Mouse (Mus musculus): Measurements from ENCODE around the gene Irf2bp2. TPM values are rescaled to one million over a fixed set of nuclear protein-coding genes. Genes with fewer than 3 reads are reported as not detected.
"Not testable (repeated sequence)": the region's sequence is repeated elsewhere in the genome, so short reads cannot be mapped to it uniquely, and the experiment has no call there.

Irf2bp2 gene
- total RNA-seq, 2 experiments from 2014 or later: 62.6 to 73.0 TPM

DNA sequence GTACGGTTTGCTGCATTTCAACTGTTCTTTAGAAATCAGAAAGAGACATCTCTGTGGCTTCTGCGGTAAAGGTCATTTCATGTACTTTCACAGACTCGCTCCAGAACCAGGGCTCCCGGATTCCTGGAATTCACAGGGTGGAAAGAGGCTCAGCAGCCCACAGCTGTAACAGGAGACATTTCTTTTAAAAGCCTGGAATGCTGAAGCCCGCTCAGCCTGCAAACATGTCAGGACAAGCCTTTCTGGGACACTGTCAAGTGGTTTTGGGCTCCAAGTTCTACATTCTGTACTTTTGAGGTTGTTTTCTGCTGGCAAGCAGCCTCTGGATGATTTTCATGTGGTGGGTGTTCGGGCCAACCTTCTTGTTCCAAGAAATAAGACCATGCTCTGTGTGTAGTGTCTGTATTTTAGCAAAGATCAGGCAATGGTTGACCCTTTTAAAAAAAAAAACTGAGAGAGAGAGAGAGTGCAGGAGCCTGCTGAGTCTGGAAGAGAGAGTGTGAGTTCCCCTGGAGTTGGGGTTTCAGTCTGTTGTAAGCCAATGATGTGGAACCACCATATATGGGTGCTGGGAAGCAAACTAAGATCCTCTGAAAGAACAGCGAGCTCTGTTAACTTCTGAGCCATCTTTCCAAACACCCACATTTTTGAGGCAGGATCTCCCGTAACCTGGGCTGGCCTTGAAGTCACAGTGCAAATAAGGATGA is 9.6 kb upstream of the Irf2bp2 start:
- no peak for DNase-seq (ENCODE audit: low spot score in 2 of 2)

DNA sequence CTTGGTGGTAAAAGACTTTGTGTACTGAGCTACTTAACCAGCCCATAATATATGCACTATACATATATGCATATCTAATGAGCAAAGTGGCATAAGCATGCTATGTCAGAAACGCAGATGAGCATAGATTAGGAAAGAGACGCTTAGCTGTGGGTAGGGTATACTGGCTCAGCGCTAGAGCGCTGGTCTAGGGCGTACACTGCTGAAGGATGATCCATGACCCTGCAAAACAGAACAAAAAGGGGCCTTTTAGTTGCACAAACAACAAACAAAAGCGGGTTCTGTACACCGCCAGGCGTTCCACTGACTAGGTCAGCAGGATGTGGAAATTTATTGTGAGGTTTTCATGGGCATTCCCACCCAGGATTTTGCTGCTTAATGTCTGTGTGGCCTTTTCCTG is 8.9 kb upstream of the Irf2bp2 start:
- DNase-seq (ENCODE audit: low spot score in 2 of 2): peak in 1 of 2 experiments; percentile 34

DNA sequence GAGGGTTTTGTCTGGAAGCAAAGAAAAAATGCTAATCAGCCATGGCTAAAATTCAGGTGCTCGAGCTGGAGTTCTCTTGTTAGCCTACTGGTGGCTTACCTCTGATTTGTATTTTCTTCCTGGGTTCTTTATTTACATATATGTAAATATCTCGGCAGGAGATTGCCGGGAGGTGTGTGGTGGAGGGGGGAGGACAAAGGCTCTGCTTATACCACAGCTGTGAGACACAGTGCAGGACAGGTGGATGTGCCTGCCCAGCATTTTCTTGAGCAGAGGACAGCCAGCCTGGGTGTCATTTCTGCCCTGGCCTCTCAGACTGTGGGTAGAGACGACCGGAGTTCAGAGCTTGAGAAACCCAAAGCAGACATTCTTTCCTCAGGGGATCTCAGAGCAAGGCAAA is 7.5 kb upstream of the Irf2bp2 start:
- no peak for DNase-seq (ENCODE audit: low spot score in 2 of 2)

DNA sequence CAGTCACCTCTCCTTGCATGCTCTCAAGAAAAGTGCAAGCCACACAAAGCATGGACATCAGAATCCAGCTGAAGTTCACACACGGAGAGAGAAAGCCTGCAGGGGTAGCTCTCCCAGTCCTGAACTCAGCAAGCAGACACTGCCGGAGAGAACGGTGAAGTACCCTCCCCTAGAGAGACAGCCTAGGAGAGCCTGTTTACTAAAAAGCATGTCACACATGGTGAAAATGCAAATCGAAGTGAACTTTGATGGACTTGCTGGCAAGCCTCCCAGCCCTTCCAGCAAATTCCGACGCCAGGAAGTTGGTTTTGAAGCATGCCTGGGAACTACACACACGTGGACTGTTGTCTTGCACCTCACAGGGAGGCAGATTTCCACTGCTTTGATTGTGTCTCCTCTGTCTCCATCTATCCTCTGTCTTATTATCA is 7.0 kb upstream of the Irf2bp2 start:
- DNase-seq (ENCODE audit: low spot score in 2 of 2): no peak

DNA sequence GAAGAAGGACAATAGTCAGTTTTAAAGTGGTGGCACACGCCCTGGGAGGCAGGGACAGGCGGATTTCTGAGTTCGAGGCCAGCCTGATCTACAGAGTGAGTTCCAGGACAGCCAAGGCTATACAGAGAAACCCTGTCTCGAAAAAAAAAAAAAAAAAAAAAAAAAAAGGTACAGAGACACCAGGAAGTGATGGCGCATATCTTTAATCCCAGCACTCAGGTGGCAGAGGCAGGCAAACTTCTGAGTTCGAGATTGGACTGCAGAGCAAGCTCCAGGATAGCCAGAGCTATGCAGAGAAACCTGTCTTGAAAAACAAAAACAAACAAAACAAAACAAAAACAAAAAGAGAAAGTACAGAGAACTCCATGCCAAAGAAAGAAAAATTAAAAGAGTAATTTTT is 6.6 kb upstream of the Irf2bp2 start:
- not testable (repeated sequence) for DNase-seq (ENCODE audit: low spot score in 2 of 2)

DNA sequence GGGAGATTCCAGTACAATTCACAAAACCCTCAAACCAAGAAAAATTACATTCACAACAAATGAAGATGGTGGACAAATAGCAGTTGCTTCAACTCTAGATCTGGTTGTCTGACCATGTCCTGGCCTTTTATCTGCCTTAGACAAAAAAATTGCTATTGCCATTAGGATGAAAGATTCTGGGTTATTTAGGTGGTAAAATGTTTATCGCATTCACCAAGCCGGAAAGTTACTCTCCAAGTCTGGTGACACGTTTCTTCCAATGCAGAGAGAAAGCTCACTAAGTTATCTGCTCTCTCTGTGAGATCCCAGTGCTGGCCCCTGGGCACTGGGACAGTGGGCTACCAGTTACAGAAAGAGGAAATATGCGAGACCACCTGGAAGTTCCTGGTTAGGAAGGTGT is 5.5 kb upstream of the Irf2bp2 start:
- DNase-seq (ENCODE audit: low spot score in 2 of 2): no peak

DNA sequence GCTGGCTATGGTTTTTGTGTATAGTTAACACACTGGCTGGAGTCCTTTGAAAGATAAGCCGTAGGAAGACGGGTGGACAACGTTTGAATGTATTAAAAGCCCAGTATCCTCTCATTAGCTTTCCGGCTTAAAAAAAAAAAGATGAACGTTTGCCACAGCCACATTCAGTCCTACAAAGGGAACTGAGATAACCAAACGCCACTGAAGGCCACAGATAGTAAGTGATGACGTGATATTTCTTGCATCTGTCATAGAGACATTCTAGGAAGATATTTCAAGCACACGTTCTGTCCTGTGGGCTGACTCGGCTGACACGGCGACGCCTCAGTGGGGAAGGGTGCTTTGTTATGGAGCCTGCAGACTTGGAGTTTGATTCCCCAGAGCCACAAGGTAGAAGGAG is 4.4 kb upstream of the Irf2bp2 start:
- DNase-seq (ENCODE audit: low spot score in 2 of 2): no peak

DNA sequence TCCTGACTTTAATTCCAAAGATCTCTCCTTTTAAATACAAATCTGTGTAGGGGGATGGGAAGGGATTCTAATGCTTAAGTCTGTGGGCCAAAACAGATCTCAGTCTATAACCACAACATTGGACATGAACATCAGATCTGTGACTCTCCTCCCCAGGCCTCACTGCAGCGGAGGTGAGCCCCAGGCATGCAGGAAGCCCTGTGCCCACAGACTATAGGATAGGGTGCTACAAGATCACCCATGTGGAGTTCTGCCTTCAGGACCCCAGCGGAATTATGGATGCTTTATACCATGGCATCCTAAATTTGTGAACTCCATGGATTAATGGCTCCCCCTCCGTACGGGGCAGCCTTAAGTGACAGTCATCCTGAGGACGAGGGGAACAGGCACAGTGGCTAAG is 2.9 kb upstream of the Irf2bp2 start:
- no peak for DNase-seq (ENCODE audit: low spot score in 2 of 2)

DNA sequence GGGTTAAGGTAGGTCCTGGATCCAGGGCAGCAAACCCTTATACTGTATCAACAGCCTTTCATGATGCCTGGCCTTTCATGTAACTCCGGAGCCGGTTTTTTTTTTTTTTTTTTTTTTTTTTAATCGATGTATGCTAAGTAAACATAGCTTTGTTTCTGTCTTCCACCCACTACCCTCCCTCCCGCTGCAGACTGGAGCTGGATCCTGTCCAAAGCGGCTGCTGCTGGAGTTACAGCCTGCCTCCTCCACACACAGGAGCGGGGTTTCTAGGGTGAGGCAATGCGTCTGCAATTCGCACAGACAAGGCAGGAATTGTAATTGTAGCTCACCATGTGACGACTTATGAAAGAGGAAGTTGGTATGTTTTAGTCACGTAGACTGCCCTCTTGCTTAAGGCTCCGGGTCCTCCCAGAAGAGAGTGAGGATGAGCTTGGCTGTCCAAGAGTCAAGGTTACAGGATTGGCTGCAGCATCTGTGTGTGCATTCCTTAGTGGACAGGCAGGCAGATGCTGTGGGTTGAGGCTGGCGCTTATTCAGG is 2.4 kb upstream of the Irf2bp2 start:
- DNase-seq (ENCODE audit: low spot score in 2 of 2): peak; percentile 87 to 93

DNA sequence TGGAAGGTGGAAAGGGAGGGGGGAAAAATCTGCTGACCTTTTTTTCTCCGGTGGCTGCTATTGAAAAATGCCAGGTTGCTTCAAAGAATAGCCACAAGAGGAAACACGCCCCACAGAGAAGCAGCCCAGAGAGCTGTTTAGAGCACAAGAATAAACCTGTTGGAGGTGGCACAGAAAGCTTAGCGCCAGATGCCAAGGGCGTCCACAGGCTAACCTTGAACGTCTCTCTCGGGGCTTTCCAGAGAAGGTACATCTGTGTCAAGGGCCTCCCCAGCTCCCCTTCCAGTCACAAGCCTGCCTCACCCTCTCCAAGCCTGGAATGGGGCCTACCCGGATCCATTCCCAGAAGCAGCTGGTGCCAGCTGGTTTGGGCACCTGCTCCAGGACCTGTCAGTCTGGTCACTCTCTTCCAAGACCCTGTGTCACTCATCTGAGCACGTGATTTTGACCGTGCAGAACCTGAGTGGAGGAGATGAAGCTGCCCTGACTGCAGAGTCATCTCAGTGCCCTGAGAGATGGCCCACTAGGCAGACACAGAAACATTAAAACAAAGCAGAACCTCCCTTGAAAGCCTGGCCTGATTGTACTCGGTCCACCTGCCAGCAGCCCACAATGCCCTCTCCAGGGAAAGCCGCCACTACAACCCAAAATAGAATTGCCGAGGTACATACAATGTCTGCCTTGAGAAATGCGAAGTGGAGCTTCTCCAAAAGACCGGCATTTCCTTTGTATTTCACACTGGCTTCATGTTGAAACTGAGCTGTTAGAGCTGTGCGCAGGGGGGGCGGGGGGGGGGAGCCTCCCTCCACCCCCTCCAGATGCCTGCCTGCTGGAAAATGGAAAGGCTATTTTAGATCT is 1.6 kb upstream of the Irf2bp2 start:
- peak in 1 of 2 experiments; percentile 57 for DNase-seq (ENCODE audit: low spot score in 2 of 2)

DNA sequence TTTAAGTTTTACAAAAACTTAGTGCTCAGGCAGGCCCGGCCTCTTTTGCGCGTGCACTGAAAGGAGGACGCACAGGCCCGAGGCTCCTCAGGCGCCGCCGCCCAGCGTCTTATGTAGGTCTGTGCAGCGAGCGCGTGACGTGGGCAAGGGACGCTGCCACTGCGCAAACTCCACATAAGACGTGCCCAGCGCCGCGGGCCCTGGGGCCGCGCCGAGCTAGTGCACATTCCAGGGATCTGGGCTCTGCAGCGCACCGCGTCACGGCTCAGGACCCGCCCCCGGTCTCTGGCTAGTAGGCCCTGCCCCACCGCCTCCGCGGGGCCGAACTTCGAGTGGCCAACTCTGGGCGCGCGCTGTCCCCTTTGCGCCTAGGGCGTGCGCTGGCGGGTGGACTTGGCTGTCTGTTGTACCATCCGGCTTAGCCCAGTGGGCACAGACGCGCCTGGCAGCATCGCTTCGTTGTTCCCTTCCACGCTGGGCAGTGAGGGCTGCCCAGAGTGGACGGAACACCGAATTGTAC is 755 bp upstream of the Irf2bp2 start:
- DNase-seq (ENCODE audit: low spot score in 2 of 2): peak; percentile 97 to 99

DNA sequence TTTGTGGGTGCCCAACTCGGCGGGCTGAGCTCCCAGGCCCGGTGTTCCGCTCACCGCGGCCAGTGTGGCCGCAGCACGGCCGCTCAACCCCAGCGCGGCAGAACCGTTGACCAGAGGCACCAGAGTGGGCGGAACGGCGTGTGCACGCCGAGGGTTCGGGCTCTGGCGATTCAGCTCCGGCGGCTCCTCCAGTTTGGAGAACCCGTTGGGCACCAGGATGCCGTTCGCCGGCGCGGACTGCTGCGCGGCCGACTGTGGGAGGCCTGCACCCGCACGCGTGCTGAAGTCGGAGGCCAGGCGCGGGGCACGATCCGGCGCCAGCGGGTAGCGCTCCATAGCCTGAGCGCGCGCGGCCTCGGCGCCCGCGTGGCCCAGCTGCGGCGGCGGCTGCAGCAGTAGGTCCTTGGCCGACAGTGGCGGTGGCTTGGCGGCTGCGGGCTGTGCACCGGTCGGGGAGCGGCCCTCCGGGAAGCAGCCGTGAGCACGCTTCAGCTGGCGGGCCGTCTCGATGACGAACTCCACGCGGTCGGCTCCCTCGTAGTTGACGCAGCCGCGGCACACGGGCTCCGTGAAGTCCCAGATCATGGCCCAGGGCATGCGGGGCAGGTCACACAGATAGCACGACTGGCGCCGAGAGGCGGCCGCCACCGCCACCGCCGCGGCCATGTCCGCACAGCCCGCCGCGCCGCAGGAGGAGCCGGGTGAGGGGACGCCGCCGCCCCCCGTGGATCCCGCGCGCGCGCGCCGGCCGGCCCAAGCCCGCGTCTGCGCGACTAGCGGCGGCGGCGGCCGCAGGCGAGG is 815 bp downstream of the Irf2bp2 start:
- DNase-seq (ENCODE audit: low spot score in 2 of 2): peak in 1 of 2 experiments; percentile 47

DNA sequence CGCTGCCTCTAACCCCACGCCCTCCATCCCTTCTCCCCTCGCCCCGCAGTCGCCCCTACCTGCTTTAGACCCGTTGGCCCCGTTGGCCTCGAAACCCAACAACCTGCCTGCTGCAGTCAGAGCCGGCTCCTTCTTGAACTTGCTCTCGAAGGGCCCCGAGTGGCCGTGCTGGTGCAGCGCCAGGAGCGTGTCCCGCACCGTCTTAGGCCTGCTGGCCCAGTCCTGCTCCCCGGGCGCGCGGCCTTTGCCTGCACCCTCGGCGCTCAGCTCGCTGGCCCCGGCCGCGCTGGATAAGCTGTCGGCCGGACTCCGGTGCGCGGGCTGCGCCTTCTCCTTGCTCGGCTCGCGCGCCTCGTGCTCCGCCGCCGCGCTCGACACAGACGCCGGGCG is 1.4 kb downstream of the Irf2bp2 start:
- DNase-seq (ENCODE audit: low spot score in 2 of 2): peak in 1 of 2 experiments; percentile 31

DNA sequence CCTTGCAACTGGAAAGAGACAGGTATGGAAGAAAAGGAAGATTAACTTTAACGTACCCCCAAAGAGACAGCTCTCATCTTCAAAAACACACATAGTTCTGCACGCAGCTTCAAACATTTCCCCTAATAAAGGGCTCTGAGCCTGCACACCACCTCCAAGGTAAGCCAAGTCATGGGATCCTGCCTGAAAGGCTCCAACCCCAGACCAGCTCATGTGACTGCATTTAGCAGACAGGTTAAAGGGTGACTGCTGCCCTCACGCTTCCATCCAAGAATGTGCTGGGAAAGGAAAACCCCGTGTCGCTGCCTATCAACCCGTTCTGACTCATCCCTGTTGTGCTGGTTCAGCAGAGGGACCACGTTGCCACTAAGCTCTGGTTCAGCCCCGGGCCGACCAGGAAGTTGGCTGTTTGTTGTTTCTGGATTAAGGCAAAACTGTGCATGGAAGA is 1.9 kb downstream of the Irf2bp2 start:
- DNase-seq (ENCODE audit: low spot score in 2 of 2): peak in 1 of 2 experiments; percentile 64

DNA sequence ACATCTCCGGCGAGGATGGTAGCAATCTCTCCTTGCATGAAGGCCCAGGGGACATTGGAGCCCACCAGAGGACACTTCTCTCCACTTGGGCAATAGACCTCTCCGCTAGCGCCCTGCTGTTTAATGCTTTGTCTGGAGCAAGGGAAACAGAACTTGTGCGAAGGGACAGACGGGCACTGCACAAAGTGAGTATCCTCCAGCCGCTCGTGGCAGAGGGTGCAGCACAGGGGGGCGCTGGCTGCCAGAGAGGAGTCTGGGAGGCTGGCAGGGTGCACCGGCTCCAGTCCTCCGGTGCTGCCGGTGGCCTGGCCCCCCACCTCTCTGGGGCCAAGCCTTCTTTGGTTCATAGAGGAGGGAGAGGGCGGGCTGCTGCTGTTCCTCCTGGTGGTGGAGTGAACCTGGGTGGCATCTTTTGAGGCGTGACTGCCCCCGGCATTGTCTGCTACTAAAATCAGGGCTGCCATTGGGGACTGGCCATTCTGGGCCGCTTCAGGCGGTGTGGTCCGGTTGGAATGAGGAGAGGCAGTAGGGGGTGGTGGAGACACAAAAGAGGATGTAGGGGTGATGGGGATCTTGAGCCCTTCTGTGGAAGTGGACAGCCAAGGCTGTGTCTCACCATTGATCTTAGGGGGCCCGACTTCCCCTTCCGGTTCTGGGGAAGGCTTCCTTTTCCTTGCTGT is 2.5 kb downstream of the Irf2bp2 start:
- DNase-seq (ENCODE audit: low spot score in 2 of 2): peak; percentile 43 to 49

DNA sequence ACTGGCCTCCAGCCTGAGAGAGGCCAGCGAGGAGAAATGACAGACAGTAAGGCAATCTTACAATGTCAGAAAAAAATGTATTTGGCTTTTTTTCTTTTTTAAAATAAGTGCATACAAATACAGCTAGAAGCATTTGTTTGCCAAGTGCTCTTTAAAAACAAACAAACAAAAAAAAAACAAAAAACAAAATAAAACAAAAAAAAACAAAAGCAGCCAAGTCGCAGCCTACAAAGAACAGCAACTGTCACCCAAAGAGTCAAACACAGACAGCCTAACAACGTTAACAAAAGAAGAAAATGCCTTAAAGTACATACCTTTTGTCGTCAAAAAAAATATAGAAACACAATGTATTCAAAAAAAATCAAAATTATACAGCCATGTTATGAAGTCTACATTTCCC is 3.2 kb downstream of the Irf2bp2 start:
- DNase-seq (ENCODE audit: low spot score in 2 of 2): no peak

DNA sequence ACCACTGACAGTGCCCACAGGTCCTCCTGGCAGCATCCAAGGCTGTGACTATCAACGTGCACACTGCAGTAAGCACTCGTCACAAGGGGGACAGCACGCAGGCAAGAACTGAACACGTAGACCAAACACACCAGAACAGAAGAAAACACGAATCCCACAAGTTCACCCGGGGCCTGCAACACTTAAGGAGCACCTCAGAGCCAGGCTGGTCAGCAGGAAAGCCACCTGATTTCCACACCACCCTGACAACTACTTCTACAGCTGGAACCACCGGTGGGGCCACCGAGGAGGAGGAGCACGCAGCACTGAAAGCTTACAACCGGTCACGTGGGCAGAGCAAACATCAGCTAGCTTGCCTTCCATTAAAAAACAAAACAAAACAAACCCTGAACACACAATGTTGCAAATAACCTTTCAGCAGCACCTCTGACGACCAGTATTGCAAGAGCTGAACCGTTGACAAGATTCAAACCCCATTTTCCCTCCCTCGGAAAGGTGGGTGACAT is 3.7 kb downstream of the Irf2bp2 start:
- DNase-seq (ENCODE audit: low spot score in 2 of 2): peak in 1 of 2 experiments; percentile 60

DNA sequence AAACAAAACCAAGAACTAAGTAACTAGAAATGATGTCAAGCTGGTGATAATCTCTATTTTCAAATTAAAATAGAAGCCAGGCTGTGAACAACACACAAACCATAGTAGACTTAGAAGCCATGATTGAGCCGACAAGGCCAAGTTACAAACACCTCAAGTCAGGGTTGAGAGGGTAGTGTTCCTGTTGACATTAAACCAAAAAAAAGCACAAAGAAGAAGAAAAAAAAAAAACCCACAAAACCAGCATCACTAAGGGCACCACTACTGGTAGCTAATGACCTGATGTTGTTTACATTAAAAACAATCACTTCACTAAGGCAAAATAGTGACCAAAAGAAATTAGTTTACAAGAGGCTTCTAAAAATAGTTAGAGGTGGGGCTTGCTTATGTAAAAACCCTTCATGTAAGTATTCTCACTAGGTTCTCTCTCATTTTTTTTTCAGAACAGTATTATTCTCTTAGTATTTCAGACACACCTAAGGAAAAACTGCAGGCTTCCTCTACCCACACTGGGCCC is 4.2 kb downstream of the Irf2bp2 start:
- DNase-seq (ENCODE audit: low spot score in 2 of 2): no peak

DNA sequence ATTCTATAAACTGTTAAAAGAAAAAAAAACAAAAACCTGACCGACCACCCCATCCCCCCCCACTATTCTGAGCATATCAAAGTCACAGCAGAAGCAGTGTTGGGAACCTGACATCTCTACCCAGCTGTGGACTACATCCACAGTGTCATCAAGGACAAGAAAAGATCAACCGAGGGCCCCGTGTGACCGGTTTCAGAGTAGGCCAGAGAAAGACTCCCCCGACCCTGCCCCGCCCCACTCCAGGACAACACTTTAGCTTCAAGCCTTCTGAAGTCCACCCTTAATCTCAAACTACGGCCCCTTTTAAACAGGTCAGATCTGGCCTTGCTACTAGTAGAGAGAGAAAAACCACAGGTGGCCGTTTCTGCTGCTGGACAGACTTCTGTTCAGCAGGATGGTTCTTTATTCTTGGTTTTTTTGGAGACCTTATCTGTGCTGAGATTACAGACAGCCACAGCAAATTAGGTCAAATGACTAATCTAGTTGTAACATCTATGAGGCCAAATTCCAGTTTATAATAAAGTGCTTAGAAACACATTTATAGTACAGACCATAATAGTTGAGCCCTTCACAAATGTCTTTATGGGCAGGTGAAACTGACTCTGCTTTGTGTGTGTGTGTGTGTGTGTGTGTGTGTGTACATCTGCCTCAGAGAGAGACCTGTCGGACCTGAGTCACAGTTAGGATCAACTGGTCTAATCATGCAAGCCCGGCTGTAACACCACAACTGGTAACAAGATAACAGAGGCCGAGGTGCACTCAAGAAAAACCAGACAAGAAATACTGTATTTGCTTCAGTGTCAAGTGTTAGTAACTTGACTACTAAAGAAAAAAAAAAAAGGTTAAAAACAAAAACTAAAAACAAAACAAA is 4.9 kb downstream of the Irf2bp2 start:
- DNase-seq (ENCODE audit: low spot score in 2 of 2): no peak
